Mouse (Mus musculus) gastrocnemius, adult 2 months (tissue): Measurements from ENCODE around the gene Snrpd2. TPM values are rescaled to one million over a fixed set of nuclear protein-coding genes. Genes with fewer than 3 reads are reported as not detected.

Source experiments
- DNase-seq: peaks from one replicate; pipeline ENCODE4 v3.0.0; 2022
- H3K27ac ChIP-seq: fragments of 200-600 bp; 2 replicates; pipeline ENCODE4 v1.8.1; 2022; ENCODE audit warnings: mild to moderate bottlenecking
- H3K4me3 ChIP-seq: fragments of 200-600 bp; 2 replicates; pipeline ENCODE4 v1.8.1; 2022; ENCODE audit warnings: mild to moderate bottlenecking, moderate library complexity
- CTCF ChIP-seq: fragments of 200-600 bp; IDR thresholded peaks from 2 replicates; pipeline ENCODE4 v1.8.1; 2022; ENCODE audit warnings: antibody characterized with exemption, mild to moderate bottlenecking, moderate library complexity
- intact Hi-C: fragments of 180-260 bp; cut with DNase I; formaldehyde crosslinking; loops from one replicate; pipeline ENCODE4 v1.15.1; 2025
- total RNA-seq, 2 experiments: library from RNA; stranded (reverse); gene quantifications; 2 replicates each; pipeline ENCODE4 v1.2.3; 2021

Gene Snrpd2
- total RNA-seq, 2 experiments from 2014 or later: 49.7 to 58.0 TPM

DNA sequence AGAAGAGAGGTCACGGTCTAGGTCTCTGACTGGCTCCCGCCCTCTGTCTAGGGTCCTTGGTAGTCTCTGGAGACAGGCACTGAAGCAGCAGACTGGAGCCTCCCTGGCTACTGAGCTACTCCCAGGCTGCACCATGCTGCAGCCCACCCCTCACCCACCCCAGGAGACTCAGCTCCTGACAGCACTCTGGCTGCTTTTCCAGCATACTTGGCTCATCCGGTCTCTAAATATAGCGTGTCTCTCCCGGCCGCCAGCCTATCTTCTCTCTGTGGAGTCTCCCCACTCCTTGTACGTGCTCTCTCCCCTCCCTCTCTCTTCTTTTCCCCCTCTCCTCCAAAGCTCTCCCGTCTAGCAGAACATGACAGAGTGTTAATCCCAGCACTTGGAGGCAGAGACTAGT is 20.6 kb downstream of the Snrpd2 start:
- no peak for TF ChIP-seq CTCF
- Histone ChIP-seq H3K27ac (peak overlapping the region; percentile 74), H3K4me3 (0 out of 2 replicates have a peak overlapping the region, but pooled peaks have one; percentile 21)
- intact Hi-C loops: no loop called here
- DNase-seq: peak; percentile 62

DNA sequence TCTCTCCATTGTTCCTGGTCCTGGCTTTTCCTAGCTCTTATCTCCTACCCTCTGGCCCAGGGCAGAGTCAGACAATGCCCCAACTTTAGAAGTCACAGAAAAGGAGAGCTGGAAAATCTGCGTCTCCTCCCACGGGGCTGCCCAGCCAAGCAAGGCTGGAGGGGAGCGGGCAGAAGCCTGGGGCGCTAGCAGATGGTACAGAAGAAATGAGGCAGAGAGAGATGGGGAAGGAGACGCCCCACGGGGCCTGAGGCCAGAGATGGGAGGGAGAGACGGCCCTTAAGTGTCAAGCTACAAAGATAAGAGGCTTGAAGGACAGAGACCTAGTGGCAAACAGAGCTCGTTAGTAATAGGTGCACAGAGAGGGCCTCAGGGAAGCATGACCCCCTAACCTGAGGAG is 22.3 kb downstream of the Snrpd2 start:
- intact Hi-C loops: no loop called here
- Histone ChIP-seq H3K27ac (no peak overlapping the region), H3K4me3 (no peak overlapping the region)
- no peak for TF ChIP-seq CTCF
- no peak for DNase-seq

DNA sequence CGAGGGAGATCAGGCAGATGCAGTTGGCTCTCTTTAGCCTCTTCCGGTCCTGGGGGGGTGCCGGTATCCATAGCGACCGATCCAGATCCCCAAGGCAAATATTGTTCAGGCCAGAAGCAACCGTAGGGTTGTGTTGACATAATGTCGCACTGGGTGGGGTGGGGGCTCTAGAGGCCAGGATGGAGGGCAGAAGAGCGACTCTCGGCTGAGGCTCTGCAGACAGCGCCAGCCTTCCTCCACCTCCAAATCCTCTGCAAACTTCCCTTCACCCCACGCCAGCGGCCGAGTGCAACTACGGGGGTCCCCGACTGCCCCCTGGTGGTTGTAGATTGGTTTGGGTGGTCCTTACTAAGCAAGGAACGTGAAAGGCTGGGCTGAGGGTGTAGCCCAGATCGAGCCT is 23.4 kb downstream of the Snrpd2 start:
- peak; percentile 83 for TF ChIP-seq CTCF
- Histone ChIP-seq H3K4me3 (peak overlapping the region; percentile 57), H3K27ac (no peak overlapping the region)
- intact Hi-C loops: loop anchor here (1.0 kb wide), 1 partner anchor 16 kb away; no protein-coding TSS in a partner anchor
- peak; percentile 86 for DNase-seq

DNA sequence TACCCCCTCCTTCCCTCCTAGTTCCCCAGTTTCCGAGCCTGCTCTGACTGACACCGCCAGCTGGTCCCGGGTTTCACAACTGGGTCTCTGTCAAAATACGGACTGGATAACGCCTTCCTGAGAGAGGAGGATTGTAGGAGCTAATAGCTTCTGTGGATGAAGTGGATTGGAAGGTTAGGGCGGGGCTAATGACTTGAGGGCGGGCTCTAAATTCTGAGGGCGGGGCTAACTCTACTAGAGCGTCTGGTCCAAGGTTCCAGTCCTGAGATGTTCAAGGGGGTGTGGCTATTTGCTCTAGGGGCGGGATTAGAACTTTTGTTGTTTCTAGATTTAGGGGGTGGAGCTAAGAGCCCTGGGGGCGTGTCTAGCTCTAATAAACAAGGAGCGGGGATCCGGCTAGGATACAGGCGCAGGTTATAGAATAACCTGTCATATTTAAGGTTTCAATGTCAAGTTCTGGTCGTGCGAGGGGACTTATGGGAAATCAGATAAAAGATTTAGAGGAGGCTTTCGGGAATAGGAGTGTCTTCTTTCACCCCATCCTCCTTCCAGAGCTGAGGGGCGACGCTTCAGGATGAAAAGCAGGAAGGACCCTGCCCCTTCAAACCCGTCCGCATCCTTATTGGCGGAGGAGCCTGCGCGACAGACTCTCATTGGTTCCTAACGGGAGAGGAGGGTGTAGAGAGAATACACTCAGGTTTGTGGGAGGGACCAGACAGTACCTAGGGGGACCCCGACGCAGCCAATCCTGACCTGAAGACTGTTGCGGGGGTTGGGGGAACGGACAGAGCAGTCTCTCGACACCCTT is 26.4 kb downstream of the Snrpd2 start, which contains the start of gene Eml2:
TSS of gene Eml2 (plus strand) at position 714 of the 808 bp plus-strand sequence.
- DNase-seq: peak; percentile 78
- intact Hi-C loops: loop anchor here (5.0 kb wide), 1 partner anchor 106 kb away; the partner anchor contains the start of genes Ppm1n and Rtn2
- TF ChIP-seq CTCF: no peak
- H3K27ac ChIP-seq: peak within 1 kb of the TSS; percentile 65
- H3K4me3 ChIP-seq: peak within 1 kb of the TSS; percentile 39

DNA sequence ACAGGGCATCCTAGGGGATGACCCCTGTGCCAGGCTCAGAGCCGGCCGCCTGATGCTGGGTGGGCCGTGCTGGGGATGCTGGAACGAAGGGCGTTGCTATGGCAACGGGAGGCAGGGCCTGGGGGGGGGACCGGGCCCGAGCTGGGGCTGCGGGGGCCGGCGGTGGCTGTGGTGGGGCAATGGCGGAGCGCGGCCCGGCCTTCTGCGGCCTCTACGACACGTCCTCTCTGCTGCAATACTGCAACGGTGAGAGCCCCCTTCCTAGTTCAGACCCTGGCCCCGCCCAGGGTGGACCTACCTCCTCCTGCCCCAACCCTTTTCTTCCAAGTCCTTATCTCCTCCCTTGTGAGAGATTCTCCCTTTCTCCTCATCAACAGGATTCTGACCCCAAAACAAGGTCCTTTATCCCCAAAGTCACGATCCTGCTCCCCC is 27.0 kb downstream of the Snrpd2 start:
- no peak for DNase-seq
- no peak for TF ChIP-seq CTCF

DNA sequence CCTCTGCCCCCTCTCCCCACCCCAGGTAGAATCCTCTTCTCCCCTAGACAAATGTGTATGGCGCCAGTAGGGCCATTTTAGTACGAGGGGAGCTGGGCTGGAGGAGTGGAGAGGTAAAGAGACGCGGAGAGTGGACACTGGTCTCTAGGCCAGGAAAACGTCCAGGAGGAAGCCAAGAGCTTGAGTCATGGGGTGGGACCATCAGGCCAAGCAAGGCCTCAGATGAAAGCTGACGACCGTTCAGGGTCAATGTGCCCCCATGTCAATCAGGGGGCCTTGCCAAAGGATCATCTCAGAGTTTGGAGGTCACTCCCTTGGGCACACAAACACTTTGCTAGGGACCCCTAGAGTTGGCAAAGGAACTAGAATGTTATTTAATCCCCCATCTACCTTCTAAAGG is 27.7 kb downstream of the Snrpd2 start:
- DNase-seq: no peak
- TF ChIP-seq CTCF: no peak
- intact Hi-C loops: loop anchor here (5.0 kb wide), 1 partner anchor 105 kb away; the partner anchor contains the start of genes Ppm1n and Rtn2
- H3K27ac ChIP-seq: no peak overlapping the region
- H3K4me3 ChIP-seq: no peak overlapping the region

More for the DNA sequence above, 27.0 kb downstream of the Snrpd2 start:
- Histone ChIP-seq H3K27ac (no peak overlapping the region), H3K4me3 (no peak overlapping the region)
- intact Hi-C loops: loop anchor here (5.0 kb wide), 1 partner anchor 106 kb away; the partner anchor contains the start of genes Ppm1n and Rtn2

DNA sequence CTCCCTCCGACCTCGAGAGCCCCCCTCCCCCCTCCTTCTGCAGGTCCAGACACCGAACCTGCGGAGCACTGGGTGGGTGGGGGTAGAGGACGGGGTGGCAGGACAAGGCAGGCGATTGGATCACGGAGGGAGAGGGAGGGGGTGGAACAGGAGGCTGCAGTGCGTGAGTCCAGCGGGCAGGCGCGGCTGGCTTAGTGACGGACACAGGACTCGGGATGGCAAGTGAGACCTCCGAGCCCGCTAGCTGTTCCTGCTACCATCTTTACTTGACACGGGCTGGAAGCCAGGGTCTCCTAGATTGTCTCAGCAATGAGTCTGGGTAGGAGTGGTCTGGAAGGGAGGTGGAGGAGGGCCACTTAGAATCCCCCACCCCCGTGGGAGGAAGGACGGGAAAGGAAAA is 28.5 kb downstream of the Snrpd2 start:
- Histone ChIP-seq H3K27ac (no peak overlapping the region), H3K4me3 (no peak overlapping the region)
- intact Hi-C loops: loop anchor here (2.0 to 5.0 kb wide), 3 partner anchors 31 to 123 kb away; partner anchors contain the start of genes Ppm1n and Rtn2
- no peak for DNase-seq
- TF ChIP-seq CTCF: no peak

DNA sequence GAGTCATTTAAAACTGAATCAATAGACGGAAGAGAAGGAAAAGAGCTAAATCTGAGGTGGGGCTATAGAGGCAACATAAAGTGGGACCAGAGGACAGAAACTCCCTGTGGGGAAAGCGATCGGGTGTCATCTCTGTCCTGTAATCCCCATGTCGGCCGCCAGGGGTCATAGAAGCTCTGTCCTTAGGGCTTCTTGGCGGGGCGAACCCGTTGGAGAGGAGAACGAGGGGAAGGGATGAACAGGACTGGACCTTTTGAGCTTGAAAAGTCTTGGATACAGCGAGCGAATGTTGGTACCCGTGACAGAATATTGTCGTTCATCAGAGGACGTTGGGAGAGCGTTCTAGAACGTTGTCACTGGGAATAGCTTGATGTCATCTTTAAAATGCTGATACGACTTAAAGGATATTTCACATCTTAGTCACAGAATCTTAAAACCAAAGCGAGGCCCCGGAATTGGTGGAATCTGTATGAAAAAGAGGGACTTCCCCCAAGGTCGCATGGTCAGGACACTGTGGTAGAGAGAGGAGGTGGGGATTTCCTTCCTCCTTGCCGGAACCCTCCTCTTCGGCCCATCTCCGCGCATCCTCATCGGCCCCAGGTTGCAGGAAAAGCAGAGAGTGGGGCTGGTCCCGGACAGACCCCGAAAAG is 29.0 kb downstream of the Snrpd2 start:
- H3K27ac ChIP-seq: no peak overlapping the region
- DNase-seq: peak; percentile 75
- peak overlapping the region; percentile 56 for H3K4me3 ChIP-seq
- peak; percentile 87 for TF ChIP-seq CTCF
- intact Hi-C loops: loop anchor here (2.0 to 5.0 kb wide), 3 partner anchors 30 to 122 kb away; partner anchors contain the start of genes Ppm1n and Rtn2

DNA sequence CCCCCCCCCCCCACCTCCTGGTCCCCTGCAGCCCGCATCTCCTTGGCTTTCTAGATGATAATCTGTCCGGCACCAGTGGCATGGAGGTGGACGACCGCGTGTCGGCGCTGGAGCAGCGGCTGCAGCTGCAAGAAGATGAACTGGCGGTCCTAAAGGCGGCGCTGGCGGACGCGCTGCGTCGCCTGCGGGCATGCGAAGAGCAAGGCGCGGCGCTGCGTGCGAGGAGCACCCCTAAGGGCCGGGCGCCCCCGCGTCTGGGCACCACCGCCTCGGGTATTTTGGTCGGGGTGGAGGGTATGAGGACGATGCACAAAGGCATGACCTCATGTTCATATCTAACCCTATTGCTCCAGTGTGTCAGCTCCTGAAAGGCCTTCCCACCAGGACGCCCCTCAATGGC is 29.7 kb downstream of the Snrpd2 start:
- Histone ChIP-seq H3K27ac (no peak overlapping the region), H3K4me3 (peak overlapping the region; percentile 56)
- DNase-seq: peak; percentile 82
- TF ChIP-seq CTCF: peak; percentile 71
- intact Hi-C loops: loop anchor here (2.0 to 5.0 kb wide), 3 partner anchors 30 to 122 kb away; partner anchors contain the start of genes Ppm1n and Rtn2

DNA sequence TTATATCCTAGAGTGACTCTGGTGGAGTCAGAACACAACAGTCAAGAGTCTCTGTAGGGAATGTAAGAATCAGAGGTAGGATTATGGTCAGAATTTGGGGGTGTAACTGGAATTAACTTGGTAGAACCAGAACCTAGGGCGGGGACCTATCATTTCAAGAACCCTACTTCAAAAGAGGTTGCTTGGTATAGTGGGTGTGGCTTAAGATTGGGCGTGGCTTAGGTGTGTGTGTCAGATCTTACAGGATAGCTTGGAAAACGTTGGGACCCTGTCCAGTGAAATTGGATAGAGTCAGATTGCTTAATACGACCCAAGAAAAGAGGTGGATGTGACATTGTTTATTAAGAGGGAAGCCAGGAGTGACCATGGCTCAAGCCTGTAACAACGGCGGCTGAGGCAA is 30.4 kb downstream of the Snrpd2 start:
- no peak for DNase-seq
- H3K4me3 ChIP-seq: no peak overlapping the region
- TF ChIP-seq CTCF: no peak
- no peak overlapping the region for H3K27ac ChIP-seq
- intact Hi-C loops: loop anchor here (2.0 to 5.0 kb wide), 3 partner anchors 29 to 121 kb away; partner anchors contain the start of genes Ppm1n and Rtn2

DNA sequence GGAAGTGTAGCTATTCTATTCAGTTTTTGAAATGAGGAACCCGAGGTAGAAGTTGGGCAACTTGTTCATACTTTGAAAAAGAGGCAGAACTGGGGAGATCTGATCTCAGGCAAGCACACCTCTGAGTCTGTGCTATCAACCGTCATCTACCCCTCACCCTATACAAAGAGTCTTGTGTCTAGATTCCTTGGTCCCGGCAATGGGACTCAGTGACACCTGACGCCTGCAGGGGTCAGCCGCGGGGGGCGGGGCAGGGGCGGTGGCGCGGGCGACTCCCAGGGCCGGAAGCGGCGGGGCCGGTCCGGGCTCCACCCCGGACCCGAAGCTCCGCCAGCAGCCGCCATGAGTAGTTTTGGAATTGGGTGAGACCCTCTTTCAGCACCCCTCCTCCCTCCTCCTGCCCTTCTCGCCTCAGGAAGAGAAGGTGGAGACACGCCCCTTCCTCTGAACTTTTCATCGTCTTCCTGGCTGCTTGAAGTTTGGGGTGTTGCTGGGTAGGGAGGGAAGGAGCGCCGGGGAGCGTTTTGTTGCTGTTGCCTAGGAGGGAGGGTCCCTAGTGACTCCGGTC is 31.4 kb downstream of the Snrpd2 start:
- intact Hi-C loops: no loop called here
- Histone ChIP-seq H3K4me3 (peak overlapping the region; percentile 72), H3K27ac (peak overlapping the region; percentile 80)
- peak; percentile 69 for DNase-seq
- TF ChIP-seq CTCF: no peak

DNA sequence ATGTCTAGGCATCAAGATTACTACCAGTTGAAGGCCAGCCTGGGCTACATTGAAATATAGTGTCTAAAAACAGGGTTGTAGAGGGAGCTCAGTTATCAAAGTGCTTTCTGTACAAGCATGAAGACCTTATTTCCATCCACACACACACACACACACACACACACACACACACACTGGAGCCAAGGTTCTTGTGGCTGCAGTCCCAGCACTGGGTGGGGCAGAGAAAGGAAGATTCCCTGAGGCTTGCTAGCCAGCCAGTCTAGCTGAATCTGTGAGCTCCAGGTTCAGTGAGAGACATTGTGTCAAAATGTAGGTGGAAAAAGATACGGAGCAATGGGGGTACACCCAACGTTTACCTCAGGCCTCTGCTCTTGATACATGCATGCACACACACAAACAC is 34.7 kb downstream of the Snrpd2 start:
- Histone ChIP-seq H3K27ac (no peak overlapping the region; the same call in 1 of the 2 replicates), H3K4me3 (no peak overlapping the region)
- TF ChIP-seq CTCF: no peak
- DNase-seq: peak; percentile 48
- intact Hi-C loops: no loop called here
